Mouse (Mus musculus): ENCODE data around the gene Nfe2. TPM values are rescaled to one million over a fixed set of nuclear protein-coding genes. Genes with fewer than 3 reads are reported as not detected.
"Not testable (repeated sequence)": the region's sequence is repeated elsewhere in the genome, so short reads cannot be mapped to it uniquely, and the experiment has no call there.

The Nfe2 gene
- total RNA-seq, 2 experiments from 2014 or later = 1.2 TPM; not detected in 1

DNA sequence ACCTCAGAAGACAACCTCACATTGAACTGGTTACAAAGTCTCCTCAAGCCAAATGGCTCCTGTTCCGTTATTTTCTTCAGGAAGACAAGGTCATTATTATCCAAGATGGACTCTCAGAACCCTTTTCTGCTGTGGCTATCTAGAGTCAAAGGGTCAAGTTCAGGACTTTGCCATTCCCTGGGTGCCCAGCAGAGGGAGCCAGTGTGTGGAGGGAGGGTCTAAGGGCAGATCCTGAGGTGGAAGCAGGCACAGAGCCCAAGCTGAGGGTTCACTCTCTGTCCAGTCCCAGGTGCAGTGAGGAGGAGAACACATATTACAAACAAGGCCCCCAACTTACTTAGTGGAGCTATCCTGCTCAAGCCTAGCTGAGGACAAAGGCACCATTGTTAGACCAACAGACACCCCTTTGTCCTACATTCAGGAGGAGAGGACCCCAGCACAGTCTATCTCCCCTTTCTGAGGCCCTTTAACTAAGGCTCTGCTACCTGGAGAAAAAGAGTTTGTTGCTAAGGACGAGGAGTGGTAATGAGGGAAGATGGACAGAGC is 7.9 kb downstream of the Nfe2 start:
- DNase-seq = peak; percentile 76

GRCm38 (mm10) chr15:103249511-103249910 is 8.7 kb downstream of the Nfe2 start:
- not testable (repeated sequence) for DNase-seq

- DNase-seq = peak; percentile 25
Measured at GRCm38 (mm10) chr15:103248401-103249313, 9.5 kb downstream of the Nfe2 start.

GRCm38 (mm10) chr15:103247782-103248400 is 10.3 kb downstream of the Nfe2 start:
- DNase-seq = no peak

DNA sequence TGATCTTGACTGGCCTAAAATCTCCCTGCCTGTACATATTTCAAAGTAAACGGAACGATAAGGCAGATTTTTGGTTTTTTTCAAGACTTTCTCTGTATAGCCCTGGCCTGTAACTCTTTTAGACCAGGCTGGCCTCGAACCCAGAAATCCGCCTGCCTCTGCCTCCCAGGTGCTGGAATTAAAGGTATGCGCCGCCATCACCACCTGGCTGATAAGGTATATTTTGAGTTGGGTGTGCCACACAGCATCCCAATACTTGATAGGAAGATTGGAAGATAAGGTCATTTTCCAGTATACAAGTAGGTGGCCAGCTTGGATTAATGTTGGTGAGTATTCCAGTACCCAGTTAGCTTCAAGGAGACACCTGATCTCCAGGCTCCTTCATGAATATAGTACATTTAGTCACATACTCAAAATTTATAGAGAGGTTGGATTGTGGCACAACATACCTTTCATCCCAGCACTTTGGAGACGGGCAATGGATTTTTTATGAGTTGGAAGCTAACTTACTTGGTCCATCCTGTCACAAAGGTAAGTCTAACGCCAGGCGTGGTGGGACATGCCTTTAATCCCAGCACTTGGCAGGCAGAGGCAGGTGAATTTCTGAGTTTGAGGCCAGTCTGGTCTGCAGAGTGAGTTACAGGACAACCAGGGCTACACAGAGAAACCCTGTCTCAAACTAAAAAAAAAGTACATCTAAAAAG is 11.0 kb downstream of the Nfe2 start:
- DNase-seq = no peak

GRCm38 (mm10) chr15:103245616-103246015 is 12.6 kb downstream of the Nfe2 start:
- DNase-seq = no peak

GRCm38 (mm10) chr15:103242885-103243284 is 15.3 kb downstream of the Nfe2 start:
- DNase-seq = no peak

GRCm38 (mm10) chr15:103241071-103242018 is 16.9 kb downstream of the Nfe2 start:
- not testable (repeated sequence) for DNase-seq

DNA sequence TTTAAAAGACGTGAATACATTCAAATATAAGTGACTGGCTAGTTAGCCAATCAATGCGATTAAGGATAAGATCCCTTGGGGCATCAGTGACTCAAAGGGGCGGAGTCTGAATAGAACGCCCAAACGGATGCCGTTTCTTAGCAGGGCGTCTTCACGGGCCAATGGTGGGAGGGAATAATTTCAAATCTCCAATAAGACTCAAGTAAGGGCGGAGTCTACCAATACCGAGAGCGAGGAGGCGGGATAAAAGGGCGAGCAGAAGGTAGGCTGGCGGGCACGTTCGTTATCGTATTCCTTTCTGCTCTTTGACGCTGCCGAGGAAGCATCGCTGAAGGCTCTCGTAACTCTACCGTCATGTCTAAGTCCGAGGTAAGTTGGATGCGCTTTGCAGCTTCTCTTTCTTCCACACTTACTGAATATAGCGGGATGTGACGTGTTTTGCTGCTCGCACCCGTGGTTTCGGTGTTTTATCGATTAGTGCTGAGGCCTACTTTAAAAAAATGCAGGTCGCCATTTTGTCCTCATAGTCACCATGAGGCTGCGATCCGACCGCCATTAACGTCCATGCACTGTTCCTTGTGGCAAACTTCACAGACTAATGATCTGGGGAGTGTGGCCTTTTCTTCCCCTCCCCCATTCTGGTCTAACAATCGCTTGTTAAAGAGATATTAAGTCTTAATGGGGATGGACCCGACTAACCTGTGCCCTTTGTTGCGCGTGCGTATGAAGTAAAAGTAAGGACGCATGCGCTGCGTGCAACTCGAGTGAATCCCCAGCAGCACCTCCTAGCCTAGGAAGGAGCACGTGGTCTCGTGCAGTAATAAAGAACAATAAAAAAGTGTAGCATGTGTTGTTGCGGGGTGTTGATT is 17.8 kb downstream of the Nfe2 start, which contains the start of gene Hnrnpa1:
TSS of gene Hnrnpa1 (plus strand) at position 273 of the 869 bp plus-strand sequence.
- peak; percentile 78 for DNase-seq

GRCm38 (mm10) chr15:103239685-103240159 is 18.5 kb downstream of the Nfe2 start, which contains the start of gene Cbx5:
Gene Cbx5 (minus strand): TSS chr15:103239816.
- peak; percentile 95 for DNase-seq

DNA sequence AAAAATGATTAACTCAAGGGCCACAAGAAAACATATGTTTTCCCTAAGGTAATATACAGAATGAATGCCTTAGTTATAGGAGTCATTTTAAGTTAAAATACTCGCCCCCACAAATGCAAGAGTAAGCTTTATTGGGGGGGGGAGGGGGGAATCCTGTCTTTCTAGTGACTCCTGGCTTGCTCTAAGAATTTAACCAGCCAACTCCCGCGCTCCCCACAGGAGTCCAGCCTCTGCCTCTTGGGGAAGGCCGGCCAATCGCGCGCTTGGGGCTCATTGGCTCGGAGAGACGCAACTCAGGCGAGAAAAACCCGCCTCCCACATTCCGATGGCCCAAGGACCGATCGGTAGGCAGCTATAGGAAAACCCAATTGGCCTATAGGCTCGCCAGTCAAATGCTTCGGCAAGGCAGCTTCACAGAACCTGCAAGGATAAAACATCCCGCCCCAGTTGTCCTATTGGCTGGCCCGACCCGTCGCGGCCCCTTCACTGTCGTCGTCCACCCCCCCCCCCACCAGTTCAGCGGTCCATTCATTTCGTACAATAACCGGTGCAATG is 19.0 kb downstream of the Nfe2 start:
- DNase-seq = peak; percentile 84

- no peak for DNase-seq
Measured at GRCm38 (mm10) chr15:103237295-103237694, 20.9 kb downstream of the Nfe2 start.

GRCm38 (mm10) chr15:103233119-103233518 is 25.1 kb downstream of the Nfe2 start:
- DNase-seq = no peak

DNA sequence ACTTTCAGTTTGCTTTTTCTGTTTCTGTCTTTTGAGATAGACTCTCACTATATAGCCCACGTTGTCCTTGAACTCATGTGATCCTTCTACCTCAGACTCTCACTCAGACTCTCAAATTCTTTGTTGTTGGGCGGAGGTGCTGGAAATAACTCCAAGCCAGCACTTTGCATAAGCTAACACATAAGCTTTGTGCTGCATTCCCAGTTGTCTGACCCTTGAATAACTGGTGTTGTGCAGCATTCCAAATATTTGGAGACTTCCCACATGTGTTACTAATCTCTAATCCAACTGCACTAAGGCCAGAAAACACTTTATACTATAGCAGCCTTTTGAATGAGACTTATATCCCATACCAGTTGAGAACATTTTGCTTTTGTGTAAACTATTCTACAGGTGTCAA is 29.3 kb downstream of the Nfe2 start:
- DNase-seq = no peak

DNA sequence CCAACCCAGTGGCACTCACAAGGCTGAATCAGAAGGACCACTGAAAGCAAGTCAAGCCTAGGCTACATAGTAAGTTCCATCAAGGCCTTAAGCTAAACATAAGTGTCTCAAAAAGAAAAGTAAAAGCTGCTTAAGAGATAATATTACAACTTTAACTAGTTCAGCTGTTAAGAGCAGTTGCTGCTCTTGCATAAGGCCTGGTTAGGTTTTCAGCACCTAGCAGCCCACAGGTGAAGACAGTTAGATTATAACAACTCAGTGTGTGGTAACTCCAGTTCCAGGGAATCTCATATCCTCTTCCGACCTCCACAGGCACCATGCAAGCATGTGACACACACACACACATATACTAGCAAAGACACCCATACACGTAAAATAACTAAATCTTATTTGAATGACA is 30.6 kb downstream of the Nfe2 start:
- no peak for DNase-seq

DNA sequence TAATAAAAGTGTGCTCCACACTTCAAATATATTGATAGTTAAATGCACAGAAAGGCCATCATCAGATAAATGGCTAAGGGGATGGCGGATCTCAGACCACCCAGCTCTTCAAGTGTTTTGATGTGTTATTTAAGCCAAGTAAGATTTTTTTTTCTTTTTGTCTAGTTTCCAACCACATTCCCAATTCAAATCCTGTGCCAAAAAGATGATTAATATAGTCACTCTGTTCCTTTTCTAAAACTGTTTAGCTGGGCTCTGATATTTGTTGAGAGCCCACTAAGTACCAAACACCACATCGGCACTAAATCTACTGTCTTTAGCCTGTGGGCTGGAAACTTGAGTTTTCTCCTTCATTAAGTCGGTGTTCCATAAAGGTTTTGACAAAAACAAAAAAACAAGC is 31.2 kb downstream of the Nfe2 start:
- DNase-seq = no peak

DNA sequence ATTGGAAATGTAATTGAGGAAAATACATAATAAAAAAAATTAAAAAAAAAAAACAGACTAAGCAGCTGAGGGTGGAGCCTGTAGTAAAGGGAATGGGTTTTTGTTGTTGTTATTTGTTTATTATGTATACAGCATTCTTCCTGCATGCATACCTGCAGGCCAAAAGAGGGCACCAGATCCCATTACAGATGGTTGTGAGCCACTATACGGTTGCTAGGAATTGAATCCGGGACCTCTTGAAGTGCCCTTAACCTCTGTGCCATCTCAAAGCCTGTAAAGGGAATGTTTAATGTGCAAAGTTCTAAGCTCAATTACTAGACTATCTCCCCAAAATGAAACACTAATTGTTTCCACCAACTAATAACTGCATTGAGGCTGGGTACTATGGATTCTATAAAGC is 34.0 kb downstream of the Nfe2 start:
- DNase-seq = no peak

GRCm38 (mm10) chr15:103221386-103221785 is 36.8 kb downstream of the Nfe2 start:
- DNase-seq = no peak

GRCm38 (mm10) chr15:103220785-103221184 is 37.4 kb downstream of the Nfe2 start:
- no peak for DNase-seq

- DNase-seq = no peak
Measured at GRCm38 (mm10) chr15:103216052-103216451, 42.2 kb downstream of the Nfe2 start.

All from gastrocnemius, postnatal 10 days (tissue).